Mouse (Mus musculus) spleen, adult 2 months (tissue): ENCODE results near the gene Fam171a1.

ENCODE experiments used
- CTCF ChIP-seq: fragments of 200-500 bp; IDR thresholded peaks from 2 replicates; pipeline ENCODE4 v1.5.1; 2011; ENCODE audit warnings: mild to moderate bottlenecking, inconsistent platforms; ENCODE audit not compliant: insufficient read depth, insufficient read length, insufficient replicate concordance; ENCODE audit errors: extremely low read depth
- POLR2A ChIP-seq: fragments of 200-500 bp; IDR thresholded peaks from 2 replicates; pipeline ENCODE4 v1.6.1; 2011; ENCODE audit warnings: low read depth, low read length, inconsistent platforms

- no peak for TF ChIP-seq POLR2A
- no peak for TF ChIP-seq CTCF
These were observed 43.8 kb downstream of the Fam171a1 start for GRCm38 (mm10) chr2:3157661-3158344.
